27 mouse cellular contexts compared by ENCODE assay signal in genomic region chr4:106764166-106764565, GRCm38 (mm10). TPM values are rescaled to one million over a fixed set of nuclear protein-coding genes. Genes with fewer than 3 reads are reported as not detected.
"Had no signal": no experiment of that assay in that cellular context is flagged by ENCODE, and none has a peak within 500 bp of the region (broad histone marks: within the 10 kb centered on the region; RNA-seq: fewer than 3 reads in every experiment).

No protein-coding gene starts in this region.

- H3K4me2 ChIP-seq: limb, embryonic 13.5 days; liver, embryonic 11.5 days; lung, embryonic 14.5 days; neural tube, embryonic 13.5 days; stomach, embryonic 15.5 days had no signal

- H3K4me1 ChIP-seq: limb, embryonic 13.5 days; stomach, embryonic 15.5 days had no signal

- H3K36me3 ChIP-seq: limb, embryonic 13.5 days; neural tube, embryonic 13.5 days; stomach, embryonic 15.5 days had no signal

- H3K9ac ChIP-seq: limb, embryonic 13.5 days; liver, embryonic 14.5 days; liver, postnatal 0 days; lung, embryonic 14.5 days; neural tube, embryonic 13.5 days; stomach, embryonic 15.5 days had no signal

- DNase-seq: kidney, adult 18-20 months; kidney, postnatal 14 days; layer of hippocampus, adult 9-11 months; liver, postnatal 0 days; lung, embryonic 14.5 days; midbrain, embryonic 14.5 days; retina, postnatal 1 day; right cerebral cortex, postnatal 25 days; spleen, adult 18-20 months; thymus, postnatal 25 days had no signal

- H3K4me3 ChIP-seq: layer of hippocampus, adult 2 months; limb, embryonic 10.5 days; limb, embryonic 13.5 days; myocyte; neural tube, embryonic 13.5 days; stomach, embryonic 15.5 days had no signal

- H3K27me3 ChIP-seq: limb, embryonic 13.5 days; neural tube, embryonic 13.5 days; stomach, embryonic 15.5 days had no signal

- ATAC-seq: liver, postnatal 0 days; lung, postnatal 0 days had no signal

- H3K9me3 ChIP-seq: limb, embryonic 10.5 days; limb, embryonic 13.5 days; neural tube, embryonic 13.5 days; stomach, embryonic 15.5 days had no signal

- H3K27ac ChIP-seq: layer of hippocampus, adult 2 months; limb, embryonic 10.5 days; limb, embryonic 13.5 days; liver, embryonic 14.5 days; macrophage; neural tube, embryonic 13.5 days; stomach, embryonic 15.5 days had no signal

RNA-seq across cellular contexts. Expression of gene Fam151a, which starts 30.5 kb away (rescaled TPM):
- total RNA-seq: layer of hippocampus, adult 2 months; layer of hippocampus, postnatal 25 days; left cerebral cortex, adult 18-20 months; left cerebral cortex, postnatal 25 days; megakaryocyte, adult 5-6 weeks; monocyte, adult 5-6 weeks; neutrophil, adult 5-6 weeks had no signal
- polyA plus RNA-seq: macrophage; midbrain, embryonic 14.5 days; myocyte; neural tube, embryonic 13.5 days had no signal

RNA-seq across cellular contexts. Expression of gene Mroh7, which starts 33.4 kb away (rescaled TPM):
- total RNA-seq: monocyte, adult 5-6 weeks; neutrophil, adult 5-6 weeks had no signal
- polyA plus RNA-seq: macrophage; myocyte; thymus, postnatal 0 days had no signal
